Mouse (Mus musculus) urinary bladder, postnatal 36 days (tissue): ENCODE results near the gene Shisal1.

ENCODE experiments used
- DNase-seq, 2 experiments: peaks; one replicate each; pipeline ENCODE4 v3.0.0; 2022; ENCODE audit warnings: low spot score in 2 of 2, mixed read lengths in 1 of 2

The Shisal1 gene

DNA sequence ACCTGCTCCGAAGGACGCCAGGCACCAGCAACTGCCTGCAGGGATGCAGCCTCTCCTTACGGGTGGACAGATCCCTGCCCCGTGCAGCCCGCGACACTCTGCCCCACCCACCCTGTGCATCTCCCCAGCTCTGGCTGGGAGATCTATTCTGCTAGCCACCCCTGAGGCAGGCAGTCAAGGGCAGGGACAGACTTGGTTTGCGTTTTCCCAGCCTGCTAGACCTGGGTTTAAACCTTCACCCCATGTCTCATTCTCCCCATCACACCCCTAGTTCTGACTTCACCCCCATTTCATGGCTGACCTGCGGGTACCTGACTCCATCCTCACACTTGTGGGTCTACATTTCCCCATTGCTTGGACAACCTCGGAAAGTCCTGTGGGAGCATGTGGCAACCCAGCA lies at the start of gene Shisal1:
Gene Shisal1 (minus strand): TSS at position 101 of the 400 bp plus-strand sequence.
- DNase-seq = no peak

DNA sequence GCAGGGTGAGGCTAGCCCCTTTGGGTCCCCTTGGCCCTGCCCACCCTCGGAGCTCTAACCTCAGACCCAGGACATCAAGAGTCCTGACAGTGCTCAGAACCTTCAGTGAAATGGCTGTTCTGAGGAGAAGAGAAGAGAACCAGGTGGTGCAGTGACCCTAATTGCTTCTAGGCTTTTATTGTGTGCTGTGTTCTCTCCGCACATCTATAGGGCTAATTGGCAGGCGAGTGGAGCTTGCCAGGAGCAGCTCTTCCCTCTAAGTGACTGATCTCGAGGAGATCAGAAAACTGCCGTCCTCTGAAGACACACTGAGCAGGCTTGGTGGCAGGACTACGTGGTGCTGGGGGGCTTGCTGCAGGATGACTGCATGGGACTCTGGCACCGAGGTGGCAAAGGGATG lies 43.6 kb upstream of the Shisal1 start:
- no peak for DNase-seq

DNA sequence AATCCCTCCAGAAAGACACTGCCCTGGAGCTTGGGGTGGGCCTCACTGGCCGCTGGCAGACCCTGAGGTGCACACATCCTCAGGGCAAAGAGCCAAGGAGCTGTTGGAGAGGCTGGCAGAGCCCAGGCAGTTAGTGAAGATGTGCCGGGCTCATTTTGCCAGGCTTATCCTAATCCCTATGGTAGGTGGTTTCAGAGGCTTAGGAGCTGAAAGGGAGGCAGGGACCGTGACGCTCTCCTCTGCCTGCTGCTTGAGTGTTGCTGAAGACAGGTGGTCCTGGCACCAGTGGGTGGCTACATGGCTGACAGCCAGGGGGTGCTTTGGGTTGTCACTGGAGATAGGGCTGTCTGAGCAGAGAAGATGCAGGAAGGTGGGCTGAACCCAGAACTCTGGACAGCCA lies 37.4 kb upstream of the Shisal1 start:
- no peak for DNase-seq

DNA sequence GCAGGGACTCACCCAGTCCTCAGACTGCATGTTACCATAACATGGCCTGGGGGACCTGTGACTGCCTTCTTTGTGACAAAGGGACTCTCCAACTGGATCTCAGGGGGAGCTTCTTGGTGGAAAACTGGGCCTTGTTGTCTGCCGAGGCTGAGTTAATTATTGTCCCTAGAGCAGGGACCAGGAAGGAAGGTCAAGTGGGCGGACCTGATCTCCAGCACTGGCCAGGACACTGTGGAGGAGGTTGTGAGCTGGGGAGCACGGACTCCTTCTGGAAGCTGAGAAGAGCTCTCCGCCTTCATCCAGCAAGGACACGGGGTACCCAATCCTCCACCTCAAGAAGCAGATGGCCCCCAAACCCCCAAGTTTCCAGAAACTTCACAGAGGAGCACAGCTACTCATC lies 36.7 kb upstream of the Shisal1 start:
- DNase-seq = no peak

DNA sequence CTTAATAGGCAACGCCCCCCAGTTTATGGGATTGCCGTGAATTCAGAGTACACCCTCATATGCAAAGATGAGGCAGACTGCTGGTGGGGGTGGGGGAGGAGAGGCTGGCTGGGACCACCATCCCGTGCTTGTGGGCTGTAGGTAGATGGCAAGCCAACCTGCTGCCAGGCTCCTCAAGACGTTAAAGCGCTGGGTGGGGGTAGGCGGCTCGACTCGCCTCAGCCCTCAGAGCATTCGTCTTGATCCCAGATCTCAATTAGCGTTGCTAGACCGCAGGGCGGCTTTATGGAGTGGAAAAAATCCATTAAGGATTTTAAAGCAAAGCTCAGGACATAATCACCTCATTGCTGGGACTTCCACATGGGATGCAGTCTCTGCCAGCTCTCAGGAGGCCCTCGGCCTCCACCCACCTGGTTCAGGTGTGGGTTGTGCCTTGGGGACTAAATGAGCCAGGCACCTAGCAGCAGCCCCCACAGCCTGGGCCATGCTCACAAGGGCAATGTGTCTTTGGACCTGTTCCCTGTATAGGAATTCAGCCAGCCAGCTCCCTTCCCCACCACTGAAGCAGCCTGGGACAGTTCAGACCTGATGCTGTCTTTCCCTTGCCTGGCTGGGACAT lies 34.5 kb upstream of the Shisal1 start:
- no peak for DNase-seq

DNA sequence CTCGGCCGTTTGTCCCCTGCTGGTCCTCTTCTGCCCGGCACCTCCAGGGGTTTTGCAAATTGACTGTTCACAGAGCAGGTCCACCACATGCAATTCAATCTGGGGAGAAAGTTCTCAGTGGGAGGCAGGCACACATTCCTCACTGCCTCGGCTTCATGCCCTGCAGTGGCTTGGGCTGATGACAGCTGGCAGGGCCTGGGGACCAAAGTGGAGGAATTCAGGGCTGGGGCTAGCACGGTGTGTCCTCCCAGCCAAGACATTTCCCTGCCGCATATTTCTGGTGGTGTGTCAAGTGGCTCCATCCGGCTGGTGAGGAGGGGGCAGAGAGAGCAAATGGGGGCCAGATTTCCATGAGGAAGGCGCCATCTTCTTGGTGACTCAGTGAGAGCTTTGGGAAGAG lies 22.5 kb upstream of the Shisal1 start:
- DNase-seq = no peak

DNA sequence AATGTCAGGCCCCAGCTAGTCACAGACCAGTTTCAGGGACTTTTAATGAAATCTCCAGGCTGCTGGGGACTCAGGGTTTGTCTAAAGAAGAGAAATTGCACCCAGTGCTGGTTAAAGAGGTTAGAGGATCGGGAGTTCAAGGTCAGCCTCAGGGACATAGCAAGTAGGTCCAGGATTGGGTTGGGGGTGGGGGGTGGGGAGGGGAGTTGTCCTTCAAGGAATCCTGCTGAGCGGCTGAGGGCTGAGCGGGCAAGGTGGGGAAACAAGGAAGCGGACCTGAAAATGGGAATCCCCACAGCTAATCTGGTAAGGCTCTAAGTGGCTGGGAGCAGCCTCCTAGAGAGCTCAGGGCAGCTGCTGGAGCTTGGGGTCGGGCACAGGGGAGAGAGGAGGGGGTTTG lies 20.9 kb upstream of the Shisal1 start:
- DNase-seq = no peak

DNA sequence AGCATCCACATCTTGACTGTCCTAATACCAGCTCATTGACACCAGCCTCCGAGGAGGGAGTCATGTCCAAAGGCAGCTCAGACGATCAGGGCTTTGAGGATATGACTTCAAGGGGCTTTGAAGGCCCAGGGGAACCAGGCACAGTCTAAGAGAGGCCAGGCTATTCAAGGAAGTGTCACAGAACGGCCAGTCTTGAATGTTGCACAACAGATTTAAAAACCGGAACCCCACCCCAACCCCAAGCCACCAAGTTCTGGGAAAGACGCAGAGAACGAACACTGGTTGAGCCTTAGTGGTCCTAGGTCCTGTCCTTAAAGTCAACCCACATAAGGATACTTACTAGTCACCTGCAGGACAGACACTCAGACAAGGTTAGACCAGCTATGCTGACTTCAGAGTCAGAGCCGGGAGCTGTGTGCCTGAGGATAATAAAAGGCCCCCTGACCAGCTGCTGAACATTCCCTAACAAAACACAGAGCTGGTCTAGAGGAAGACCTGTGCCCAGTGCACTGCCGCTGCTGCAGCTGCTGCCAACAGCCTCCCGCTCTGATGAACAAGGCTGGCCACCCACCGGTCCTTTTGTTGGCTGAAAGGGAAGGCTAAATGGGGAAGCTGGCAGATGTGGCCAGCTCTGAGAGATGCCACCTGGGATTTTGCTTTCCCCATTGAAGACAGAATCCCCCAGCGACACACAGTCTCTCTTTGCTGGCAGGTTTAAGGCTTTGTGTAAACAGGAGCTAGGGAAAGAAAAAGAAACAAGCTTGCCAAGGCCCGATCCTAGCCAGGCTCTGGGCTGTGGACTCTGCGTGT lies 19.8 kb upstream of the Shisal1 start:
- peak in 1 of 2 experiments; percentile 23 for DNase-seq

DNA sequence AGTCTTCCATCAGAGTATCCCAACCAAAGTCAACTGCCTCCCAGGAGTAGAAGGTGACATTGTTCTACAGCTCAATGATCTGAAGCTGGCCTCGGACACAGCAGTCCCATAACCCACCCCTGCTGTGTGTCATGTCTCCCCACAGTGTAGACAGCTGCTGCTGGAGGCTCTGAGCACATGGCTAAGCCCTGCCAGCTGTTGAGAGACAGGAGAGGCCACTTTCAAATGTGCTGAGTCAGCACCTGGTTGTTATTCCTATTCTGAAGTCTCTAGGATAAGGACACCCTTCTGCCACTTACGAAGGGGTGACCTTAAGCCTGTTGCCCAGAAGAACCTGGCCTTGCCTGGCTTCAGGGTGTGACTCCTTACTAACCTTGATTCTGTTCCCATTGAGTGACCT lies 14.5 kb upstream of the Shisal1 start:
- DNase-seq = no peak

DNA sequence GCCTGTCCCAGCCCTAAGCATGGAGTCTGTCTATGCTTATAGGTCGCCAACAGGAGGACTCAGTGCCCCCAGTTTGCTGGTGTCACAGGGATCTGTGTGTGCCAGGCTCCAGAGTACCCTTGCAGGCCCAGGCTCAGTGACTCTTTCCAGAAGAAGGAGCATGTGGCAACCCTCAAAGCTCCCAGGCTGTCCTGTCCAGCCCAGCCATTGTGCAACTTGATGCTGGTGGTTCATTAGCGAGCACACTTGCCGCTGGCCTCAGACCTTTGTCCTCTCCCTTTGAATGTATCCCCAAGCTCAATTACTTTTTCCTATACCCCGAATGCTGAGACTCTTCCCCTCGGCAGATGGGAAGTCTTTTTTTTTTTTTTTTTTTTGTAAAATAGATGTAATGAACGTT lies 12.1 kb upstream of the Shisal1 start:
- DNase-seq = no peak

DNA sequence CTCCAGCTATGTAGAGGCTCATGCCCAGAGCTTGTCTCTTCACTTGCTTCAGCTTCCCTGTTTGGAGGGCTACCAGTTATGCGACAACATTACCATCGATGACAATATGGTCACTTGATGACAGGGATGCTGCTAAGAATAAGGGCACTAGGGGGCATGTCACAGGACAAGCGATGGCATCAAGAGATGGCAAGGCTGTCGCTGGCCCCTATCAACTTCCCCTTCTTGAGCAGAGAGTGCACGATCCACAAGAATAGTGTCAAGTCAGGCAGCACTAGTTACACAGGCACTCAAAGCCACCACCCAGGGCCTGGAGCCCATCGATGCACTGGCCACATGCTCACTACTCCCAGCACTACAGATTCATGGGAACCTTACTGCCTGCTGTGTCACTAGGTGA lies 8.4 kb upstream of the Shisal1 start:
- DNase-seq = no peak

DNA sequence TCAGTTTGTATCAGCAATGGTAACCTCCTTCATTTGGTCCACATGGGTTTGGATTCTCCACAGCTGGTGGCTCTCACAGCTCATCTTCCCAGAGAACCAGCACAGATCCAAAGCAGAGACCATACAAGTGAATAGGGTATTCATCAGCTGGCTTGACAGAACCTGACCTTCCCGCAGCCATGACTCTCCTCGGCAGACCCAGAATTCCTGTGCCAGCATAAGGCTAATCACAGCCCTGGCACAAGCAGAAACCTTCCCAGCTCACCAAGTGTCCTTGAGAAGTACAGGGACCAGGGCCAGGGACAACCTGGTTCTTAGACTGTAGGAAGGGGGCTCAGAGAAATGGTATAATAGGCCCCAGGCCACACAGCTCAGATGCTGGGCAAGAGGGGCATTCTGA lies 6.2 kb upstream of the Shisal1 start:
- no peak for DNase-seq

DNA sequence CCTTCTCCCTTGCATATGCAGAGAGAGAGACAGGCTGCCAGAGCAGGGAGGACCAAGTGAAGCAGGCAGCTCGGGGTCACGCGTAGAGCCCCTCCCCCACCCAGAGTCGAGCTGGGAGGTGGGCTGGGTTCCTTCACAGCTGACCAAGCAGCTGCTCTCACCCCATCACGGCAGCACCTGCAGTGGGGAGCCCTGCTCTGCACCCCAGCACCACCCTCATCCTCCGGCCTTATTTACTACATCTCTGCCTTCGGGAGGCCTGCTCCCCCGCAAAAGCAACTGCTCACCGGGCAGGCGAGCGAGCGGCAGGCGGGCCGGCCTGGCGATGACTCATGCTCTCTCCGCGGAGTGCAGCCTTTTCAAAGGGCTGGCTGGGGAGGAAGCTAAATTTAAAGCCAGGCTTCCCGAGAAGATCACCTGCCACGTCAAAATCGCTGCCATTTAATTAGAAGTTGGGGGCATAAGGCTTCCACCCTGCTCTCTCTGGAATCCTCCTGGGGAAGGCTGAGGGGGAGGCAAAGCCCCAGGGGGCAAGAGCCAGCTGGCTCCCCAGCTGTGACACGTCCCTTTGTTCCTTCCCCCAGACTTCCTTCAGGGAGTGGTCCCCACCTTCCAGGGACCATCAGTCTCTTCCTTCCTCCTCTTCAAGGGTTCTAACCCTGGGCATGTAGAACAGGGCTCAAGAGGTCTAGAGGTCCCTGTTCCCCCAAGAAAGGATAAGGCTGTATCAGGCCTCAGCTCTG lies 3.7 kb upstream of the Shisal1 start:
- DNase-seq = peak; percentile 56 to 72

DNA sequence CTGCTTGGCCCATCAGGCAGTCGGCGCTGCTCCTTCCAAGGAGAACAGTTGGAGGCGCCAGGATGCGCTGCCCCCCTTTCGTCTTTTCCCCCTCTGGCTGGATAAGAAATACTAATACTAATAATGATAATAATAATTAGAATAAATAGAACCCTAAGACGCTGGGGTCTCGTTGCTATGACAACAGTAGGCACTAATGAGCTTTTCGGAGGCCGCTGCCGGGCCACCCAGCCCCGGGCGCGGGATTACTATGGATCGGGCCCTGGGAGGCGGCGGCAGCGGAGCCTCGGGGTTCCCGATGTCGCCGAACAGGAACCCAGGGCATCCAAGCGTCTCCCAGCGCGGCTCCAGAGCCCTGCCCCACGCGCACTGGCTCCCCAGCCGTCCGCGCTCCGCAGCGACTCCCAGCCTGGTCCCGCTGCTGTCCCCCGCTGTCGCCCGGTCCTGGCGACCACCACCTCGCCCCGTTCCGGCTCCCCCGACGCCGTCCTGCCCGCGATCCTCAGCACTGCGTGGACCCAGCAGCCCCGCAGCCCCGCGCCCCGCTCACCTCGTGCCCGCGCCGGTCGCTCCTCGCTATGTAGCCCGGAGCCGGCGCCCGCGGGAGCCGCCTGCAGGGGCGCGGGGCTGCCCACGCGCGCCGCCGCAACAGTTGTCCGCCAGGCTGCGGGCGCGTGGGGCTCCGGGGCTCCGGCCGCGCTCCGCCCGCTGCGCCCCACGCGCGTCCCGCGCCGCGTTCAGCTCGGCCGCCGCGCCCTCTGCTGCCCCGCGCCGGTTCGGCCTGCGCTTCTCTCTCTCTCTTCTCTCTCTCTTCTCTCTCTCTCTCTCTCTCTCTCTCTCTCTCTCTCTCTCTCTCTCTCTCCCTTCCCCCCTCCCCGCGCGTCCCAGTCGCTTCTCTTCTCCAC lies 833 bp downstream of the Shisal1 start:
- DNase-seq = no peak

DNA sequence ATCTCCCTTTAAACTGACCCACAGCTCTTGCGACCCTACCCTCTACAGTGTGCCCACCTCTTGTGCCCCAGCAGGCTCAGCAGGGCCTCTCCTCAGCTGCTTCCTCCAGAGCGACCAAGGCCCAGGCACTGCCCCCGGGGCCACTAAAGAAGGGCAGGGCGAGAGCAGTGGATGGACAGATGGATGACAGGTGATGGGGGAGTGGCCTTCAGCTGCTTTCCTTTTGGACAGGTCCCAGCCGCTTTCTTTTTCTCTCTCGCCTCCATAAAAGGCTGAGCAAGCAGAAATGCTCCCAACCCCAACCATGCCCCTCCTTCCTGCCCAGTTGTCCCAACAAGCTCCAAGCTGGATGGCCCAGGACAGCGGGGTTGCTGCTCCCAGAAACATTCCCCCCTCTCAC lies 2.7 kb downstream of the Shisal1 start:
- no peak for DNase-seq

DNA sequence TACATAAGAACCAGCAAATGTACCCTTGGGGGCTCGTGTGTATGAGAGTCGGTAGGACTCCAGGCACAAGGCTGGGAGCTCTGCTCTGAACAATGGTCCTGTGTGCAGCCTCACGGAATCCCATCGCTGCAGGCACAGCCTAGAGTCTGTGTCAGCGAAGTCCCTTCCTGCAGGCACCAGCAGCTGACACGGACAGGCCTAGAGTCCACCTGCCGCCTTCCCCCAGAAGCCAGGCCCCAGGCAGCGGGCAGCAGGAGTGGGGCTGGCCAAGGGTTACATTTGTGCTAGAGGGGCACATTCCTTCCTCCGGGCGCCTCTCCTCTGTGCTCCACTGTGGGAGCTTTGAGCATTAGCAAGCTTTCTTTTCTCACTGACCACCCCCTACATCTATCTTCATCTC lies 3.3 kb downstream of the Shisal1 start:
- DNase-seq = no peak

DNA sequence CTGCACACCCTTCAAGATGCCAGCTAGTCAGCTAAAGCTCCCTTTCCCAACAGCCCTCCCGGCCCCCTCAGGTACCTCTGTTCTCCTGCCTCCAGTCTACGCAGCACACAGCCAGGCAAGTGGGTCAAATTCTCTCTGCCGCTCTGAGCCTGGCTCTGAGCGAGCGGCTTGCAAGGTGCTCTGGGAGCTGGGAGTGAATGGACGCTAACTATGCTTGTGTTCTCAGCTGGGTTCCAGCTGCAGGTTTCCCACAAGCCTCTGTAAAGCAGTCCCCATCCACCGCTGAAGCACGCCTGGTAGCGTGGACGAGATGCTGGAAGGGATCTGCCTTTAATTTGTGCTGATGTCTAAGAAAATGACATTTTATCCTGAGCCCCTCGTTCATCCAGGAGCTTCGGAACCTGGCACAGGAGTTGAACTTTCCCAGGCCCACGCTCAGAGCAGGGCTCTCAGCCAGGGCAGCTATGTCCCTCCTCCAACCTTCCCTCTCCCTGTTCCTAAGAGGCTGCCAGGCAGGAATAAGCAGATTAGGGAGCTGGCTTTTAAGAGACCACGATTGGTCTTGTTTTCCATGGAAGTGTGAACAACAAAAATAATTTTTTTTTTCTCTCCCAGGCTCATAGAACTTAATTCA lies 5.1 kb downstream of the Shisal1 start:
- DNase-seq = no peak

DNA sequence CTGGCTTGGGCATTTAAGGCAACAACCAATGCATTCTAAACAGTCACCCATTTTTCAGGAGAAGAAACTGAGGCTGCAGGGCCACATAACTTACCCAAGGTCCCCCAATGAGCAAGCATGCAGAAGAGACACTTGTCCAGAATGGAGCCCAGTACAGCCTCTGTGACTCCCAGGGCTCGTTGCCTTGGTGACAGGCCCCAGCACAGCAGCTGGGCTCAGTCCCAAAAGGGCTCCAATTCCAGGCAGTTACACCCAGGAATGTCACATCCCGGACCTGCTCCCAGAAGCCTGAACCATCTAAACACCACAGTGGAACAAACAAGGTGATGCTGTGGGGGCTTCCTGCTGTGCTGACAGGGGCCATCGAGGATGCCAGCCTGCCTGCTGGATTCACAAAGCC lies 6.1 kb downstream of the Shisal1 start:
- DNase-seq = no peak

DNA sequence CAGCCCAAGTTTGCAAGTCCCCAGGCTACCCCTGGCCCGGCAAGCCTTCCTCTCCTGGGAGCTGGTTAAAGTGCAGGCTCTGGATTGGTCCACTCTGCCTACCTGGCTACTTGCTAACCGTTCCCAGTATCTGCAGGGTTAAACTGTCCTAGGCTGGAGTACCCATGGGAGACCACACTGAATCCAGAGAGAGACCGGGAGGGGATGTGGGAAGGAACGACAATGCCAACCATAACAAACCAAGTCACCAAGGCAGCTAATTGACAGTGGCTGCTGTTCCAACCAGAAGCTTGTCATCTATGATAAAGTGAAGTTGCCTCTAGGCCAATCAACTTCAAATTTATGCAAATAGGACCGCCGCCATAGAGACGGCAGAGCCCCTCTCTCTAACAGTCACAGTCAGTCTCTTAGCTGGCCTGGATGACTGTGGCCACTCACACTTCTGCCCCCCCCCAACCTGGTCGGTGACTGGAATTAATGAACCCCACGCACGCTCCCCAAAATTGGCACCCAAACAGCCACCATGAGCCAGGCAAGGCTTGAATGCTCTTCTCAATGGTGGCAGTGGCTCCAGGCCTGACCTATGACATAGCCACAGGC lies 13.2 kb downstream of the Shisal1 start:
- no peak for DNase-seq

DNA sequence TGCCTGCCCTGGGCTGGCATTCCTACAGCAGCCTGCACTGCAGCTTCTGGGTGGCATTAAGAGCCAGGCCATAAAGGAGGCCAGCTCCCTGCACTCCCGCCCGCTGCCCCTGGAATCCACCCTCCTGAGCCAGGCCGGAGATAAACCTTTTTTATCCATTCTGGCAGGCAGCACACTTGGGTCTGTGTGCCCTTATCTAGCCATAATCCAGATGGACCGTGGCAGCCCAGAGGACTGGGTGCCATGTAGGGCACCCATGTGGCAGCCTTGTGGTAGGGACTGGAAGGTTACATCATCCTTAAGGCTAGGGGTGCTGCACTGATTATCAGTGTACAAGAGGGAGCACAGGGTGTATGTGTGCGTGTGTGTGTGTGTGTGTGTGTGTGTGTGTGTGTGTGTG lies 16.4 kb downstream of the Shisal1 start:
- no peak for DNase-seq

DNA sequence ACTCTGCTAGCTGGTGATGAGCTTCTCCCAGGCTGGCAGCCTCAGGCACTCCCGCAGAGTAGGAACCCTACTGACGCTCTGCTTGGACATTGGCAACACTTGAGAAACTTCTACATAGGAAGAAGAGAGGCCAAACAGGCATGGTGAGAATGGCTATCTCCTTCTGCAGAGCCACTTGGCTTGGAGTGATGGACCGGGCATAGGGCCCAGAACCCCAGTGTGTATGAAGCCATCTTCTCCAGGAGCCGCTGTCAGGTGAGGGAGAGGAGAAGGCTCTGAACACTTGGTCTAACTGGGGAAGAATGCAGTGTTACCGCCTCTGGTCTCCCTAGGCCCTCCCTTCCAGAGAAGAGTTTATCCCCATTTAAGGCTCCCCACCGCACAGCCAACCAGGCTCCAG lies 19.3 kb downstream of the Shisal1 start:
- DNase-seq = no peak
